Mouse (Mus musculus) C2C12 (cell line): ENCODE data around the gene Fmo3. TPM values are rescaled to one million over a fixed set of nuclear protein-coding genes. Genes with fewer than 3 reads are reported as not detected.

Source experiments
- H3K27me3 ChIP-seq: one replicate; pipeline ENCODE4 v1.6.1; 2011; ENCODE audit not compliant: control insufficient read depth, insufficient read depth, insufficient read length
- H3K36me3 ChIP-seq: one replicate; pipeline ENCODE4 v1.6.1; 2011; ENCODE audit not compliant: control insufficient read depth, insufficient read depth
- H3K4me3 ChIP-seq: one replicate; pipeline ENCODE4 v1.5.1; 2011; ENCODE audit warnings: mild to moderate bottlenecking, control low read depth; ENCODE audit not compliant: poor library complexity, insufficient read depth, severe bottlenecking
- H3K79me2 ChIP-seq: one replicate; pipeline ENCODE4 v1.6.1; 2011; ENCODE audit not compliant: control insufficient read depth, insufficient read depth
- H3K79me3 ChIP-seq: one replicate; pipeline ENCODE4 v1.6.1; 2011; ENCODE audit warnings: low read depth, control low read depth
- H3ac ChIP-seq: one replicate; pipeline ENCODE3; 2011; ENCODE audit warnings: low read depth; ENCODE audit not compliant: control insufficient read depth, insufficient read length
- CEBPB ChIP-seq: IDR thresholded peaks from one replicate; pipeline ENCODE4 v1.6.1; 2011; ENCODE audit warnings: low read depth, mild to moderate bottlenecking, control low read depth, moderate library complexity
- CTCF ChIP-seq: IDR thresholded peaks from one replicate; pipeline ENCODE4 v1.5.1; 2011; ENCODE audit not compliant: control insufficient read depth, insufficient read depth, insufficient read length
- FOSL1 ChIP-seq: IDR thresholded peaks from one replicate; pipeline ENCODE4 v1.8.0; 2011; ENCODE audit warnings: mild to moderate bottlenecking, low read length; ENCODE audit not compliant: poor library complexity, insufficient read depth, severe bottlenecking
- MAX ChIP-seq: IDR thresholded peaks from one replicate; pipeline ENCODE4 v1.6.1; 2011; ENCODE audit warnings: mild to moderate bottlenecking, control low read depth
- MYOD1 ChIP-seq: IDR thresholded peaks from one replicate; pipeline ENCODE4 v1.6.1; 2011; ENCODE audit warnings: low read depth; ENCODE audit not compliant: control insufficient read depth, insufficient read length
- MYOG ChIP-seq: IDR thresholded peaks from one replicate; pipeline ENCODE4 v1.6.1; 2011; ENCODE audit not compliant: control insufficient read depth, insufficient read length; ENCODE audit errors: extremely low read depth
- USF1 ChIP-seq: IDR thresholded peaks from one replicate; pipeline ENCODE4 v1.6.1; 2011; ENCODE audit warnings: low read depth, mild to moderate bottlenecking, control low read depth, moderate library complexity
- polyA plus RNA-seq: library from polyadenylated mRNA; unstranded; fragments of >200 nt; fragmentation: generic; extraction: Trizol; gene quantifications from one replicate; pipeline ENCODE4 v1.2.1, GENCODE M21; 2012; ENCODE audit warnings: missing spikeins

The Fmo3 gene
- polyA plus RNA-seq, 1 experiment, result not detected

- no peaks in the 10 kb centered on the region for H3K79me2 ChIP-seq
- no peak for TF ChIP-seq MAX
- TF ChIP-seq FOSL1, result no peak
- no peak for TF ChIP-seq CEBPB
- TF ChIP-seq MYOG, result no peak
- no peak for TF ChIP-seq MYOD1
- no peak for TF ChIP-seq USF1
- TF ChIP-seq CTCF, result no peak
- no peak overlapping the region for H3ac ChIP-seq
- no peaks in the 10 kb centered on the region for H3K79me3 ChIP-seq
- H3K27me3 ChIP-seq, result no peaks in the 10 kb centered on the region
- no peak overlapping the region for H3K4me3 ChIP-seq
- no peaks in the 10 kb centered on the region for H3K36me3 ChIP-seq
Observed at GRCm38 (mm10) chr1:162930631-162931030, 53.7 kb downstream of the Fmo3 start.

DNA sequence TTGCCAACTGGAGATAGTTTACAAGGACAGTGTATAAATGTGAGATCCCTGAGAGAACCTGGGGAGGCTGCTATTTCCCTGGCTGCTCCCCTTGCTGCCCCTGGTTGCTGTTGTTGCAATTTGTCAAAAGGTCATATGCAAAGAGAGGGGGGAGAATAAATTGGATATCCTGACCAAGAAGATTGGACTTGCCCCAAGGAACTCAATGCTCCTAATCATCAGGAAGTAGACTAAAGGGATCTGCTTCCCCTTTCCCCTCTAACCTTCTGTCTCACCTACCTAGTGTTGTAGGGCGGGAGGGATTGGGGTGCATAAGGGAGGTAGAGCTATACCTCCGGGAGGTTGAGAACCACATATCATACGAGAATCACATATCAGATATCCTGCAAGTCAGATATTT lies 55.2 kb downstream of the Fmo3 start:
- Histone ChIP-seq H3ac (no peak overlapping the region), H3K27me3 (peaks cover under 1% of the 10 kb centered on the region), H3K79me2 (no peaks in the 10 kb centered on the region), H3K36me3 (no peaks in the 10 kb centered on the region), H3K4me3 (no peak overlapping the region), H3K79me3 (no peaks in the 10 kb centered on the region)
- TF ChIP-seq MYOD1, result no peak
- no peak for TF ChIP-seq MAX
- no peak for TF ChIP-seq MYOG
- TF ChIP-seq CEBPB, result no peak
- TF ChIP-seq FOSL1, result no peak
- no peak for TF ChIP-seq CTCF
- no peak for TF ChIP-seq USF1

GRCm38 (mm10) chr1:162925121-162925520 lies 59.2 kb downstream of the Fmo3 start:
- H3K4me3 ChIP-seq, result no peak overlapping the region
- H3K27me3 ChIP-seq, result peaks cover 13% of the 10 kb centered on the region
- no peaks in the 10 kb centered on the region for H3K36me3 ChIP-seq
- TF ChIP-seq MYOG (no peak), FOSL1 (no peak), MAX (no peak), CEBPB (no peak), USF1 (no peak), MYOD1 (no peak), CTCF (no peak)
- no peaks in the 10 kb centered on the region for H3K79me2 ChIP-seq
- no peak overlapping the region for H3ac ChIP-seq
- no peaks in the 10 kb centered on the region for H3K79me3 ChIP-seq

GRCm38 (mm10) chr1:162916661-162917060 lies 67.7 kb downstream of the Fmo3 start:
- TF ChIP-seq CTCF, result no peak
- TF ChIP-seq MYOD1, result no peak
- no peak for TF ChIP-seq MAX
- no peak for TF ChIP-seq MYOG
- no peak for TF ChIP-seq USF1
- TF ChIP-seq CEBPB, result no peak
- no peak for TF ChIP-seq FOSL1
- no peak overlapping the region for H3K4me3 ChIP-seq
- no peaks in the 10 kb centered on the region for H3K79me3 ChIP-seq
- H3K79me2 ChIP-seq, result no peaks in the 10 kb centered on the region
- peaks cover 16% of the 10 kb centered on the region for H3K27me3 ChIP-seq
- no peak overlapping the region for H3ac ChIP-seq
- H3K36me3 ChIP-seq, result no peaks in the 10 kb centered on the region

GRCm38 (mm10) chr1:162914932-162915556 lies 69.3 kb downstream of the Fmo3 start:
- Histone ChIP-seq H3K36me3 (no peaks in the 10 kb centered on the region), H3K27me3 (peaks cover 10% of the 10 kb centered on the region), H3K79me3 (no peaks in the 10 kb centered on the region), H3K4me3 (no peak overlapping the region), H3ac (no peak overlapping the region), H3K79me2 (no peaks in the 10 kb centered on the region)
- TF ChIP-seq MYOD1 (no peak), MYOG (no peak), USF1 (no peak), MAX (no peak), CTCF (no peak), FOSL1 (no peak), CEBPB (no peak)

DNA sequence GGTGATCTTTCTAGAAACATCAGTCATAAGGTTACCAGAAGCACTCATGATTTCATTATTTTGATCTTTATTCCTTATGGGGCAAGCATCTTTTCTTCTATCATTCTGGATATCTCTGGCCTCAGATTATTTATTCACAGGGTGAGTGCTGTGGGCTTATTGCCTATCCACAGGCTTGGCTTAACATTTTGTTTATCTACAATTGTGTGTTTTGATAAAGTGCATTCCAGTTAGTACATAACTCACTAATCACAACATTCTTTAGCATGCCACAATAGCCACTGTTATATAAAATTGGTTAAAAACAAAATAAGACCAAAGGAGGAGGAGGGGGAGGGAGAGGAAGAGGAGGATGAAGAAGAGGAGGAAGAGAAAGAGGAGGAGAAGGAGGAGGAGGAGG lies 72.2 kb downstream of the Fmo3 start:
- H3ac ChIP-seq, result no peak overlapping the region
- H3K79me3 ChIP-seq, result no peaks in the 10 kb centered on the region

More for the DNA sequence above, 72.2 kb downstream of the Fmo3 start:
- Histone ChIP-seq H3K36me3 (no peaks in the 10 kb centered on the region), H3K4me3 (no peak overlapping the region), H3K79me2 (no peaks in the 10 kb centered on the region), H3K27me3 (peaks cover 5% of the 10 kb centered on the region)
- TF ChIP-seq FOSL1 (no peak), CTCF (no peak), CEBPB (no peak), MYOD1 (no peak), MYOG (no peak), MAX (no peak), USF1 (no peak)
